Mouse (Mus musculus) heart, postnatal 36 days (tissue): ENCODE data around the gene Rad23a. TPM values are rescaled to one million over a fixed set of nuclear protein-coding genes. Genes with fewer than 3 reads are reported as not detected.

Experiments
- DNase-seq, 2 experiments: peaks; one replicate each; pipeline ENCODE4 v3.0.0; 2021 to 2022
- intact Hi-C: fragments of 180-260 bp; cut with DNase I; formaldehyde crosslinking; loops from one replicate; pipeline ENCODE4 v1.15.1; 2025
- total RNA-seq, 2 experiments: library from RNA; stranded (reverse); gene quantifications; 2 replicates each; pipeline ENCODE4 v1.2.3; 2021

The Rad23a gene
- total RNA-seq: 10 to 100 TPM; 84.0 to 87.4 TPM

GRCm38 (mm10) chr8:84840248-84840999, at the start of gene Rad23a:
Rad23a (minus strand) TSS chr8:84840665.
- intact Hi-C loops: no loop called here
- DNase-seq: peak; percentile 88 to 91

DNA sequence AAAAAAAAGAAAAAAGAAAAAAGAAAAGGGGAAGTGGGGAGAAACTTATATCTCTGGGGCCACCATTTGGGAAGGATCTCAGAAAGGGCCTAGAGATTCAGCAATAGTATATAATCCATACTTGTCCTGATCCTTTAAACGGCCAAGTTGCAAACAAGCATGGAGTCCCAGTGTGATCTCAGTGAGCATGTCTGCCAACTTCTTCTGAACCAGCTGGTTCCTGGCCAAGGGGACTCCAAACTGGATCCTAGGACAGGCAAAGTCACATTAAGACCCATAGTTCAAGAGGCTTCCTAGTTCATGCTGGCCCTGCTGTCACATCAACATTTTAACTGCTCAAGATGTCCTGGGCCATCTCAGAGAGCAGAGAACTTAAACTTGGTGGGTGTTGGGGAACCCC, 48.7 kb upstream of the Rad23a start:
- DNase-seq: no peak
- intact Hi-C loops: no loop called here

- DNase-seq: no peak
- intact Hi-C loops: no loop called here
Measured at GRCm38 (mm10) chr8:84888280-84888679, 47.8 kb upstream of the Rad23a start.

GRCm38 (mm10) chr8:84884728-84885127, 44.3 kb upstream of the Rad23a start:
- DNase-seq: no peak
- intact Hi-C loops: no loop called here

DNA sequence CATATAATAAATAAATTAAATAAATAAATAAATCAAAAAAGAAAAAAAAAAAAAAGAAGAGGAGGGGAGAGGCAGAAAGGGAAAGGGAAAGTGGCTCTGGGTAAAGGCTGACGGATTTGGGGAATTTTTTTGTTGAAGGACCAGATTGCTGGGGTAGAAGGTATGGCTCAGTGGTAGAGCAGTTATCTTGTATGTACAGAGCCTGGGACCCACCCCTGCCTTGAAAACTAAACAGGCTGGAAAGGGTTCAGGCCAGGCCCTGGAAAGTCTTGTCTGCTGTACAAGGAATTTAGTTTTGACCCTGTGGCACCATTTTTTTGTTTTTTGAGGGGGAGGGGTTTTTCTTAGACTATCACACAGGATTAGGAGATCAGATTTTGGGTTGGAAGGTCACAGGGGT, 38.5 kb upstream of the Rad23a start:
- DNase-seq: no peak
- intact Hi-C loops: no loop called here

GRCm38 (mm10) chr8:84877297-84878035, 37.0 kb upstream of the Rad23a start:
- intact Hi-C loops: no loop called here
- no peak for DNase-seq

DNA sequence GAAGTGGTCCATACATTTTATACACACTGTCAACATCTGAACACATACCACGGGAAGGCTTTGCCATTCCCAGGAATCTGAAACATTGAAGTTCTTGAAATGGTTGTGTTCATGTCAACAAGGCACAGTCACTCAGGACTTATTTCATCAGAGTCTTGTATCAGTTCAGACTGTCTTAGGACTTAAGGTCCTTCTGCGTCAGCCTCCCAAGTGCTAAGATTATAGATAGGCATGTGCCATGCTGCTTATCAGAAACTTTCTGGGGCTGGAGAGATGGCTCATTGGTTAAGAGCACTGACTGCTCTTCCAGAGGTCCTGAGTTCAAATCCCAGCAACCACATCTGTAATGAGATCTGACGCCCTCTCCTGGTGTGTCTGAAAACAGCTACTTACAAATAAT, 33.9 kb upstream of the Rad23a start:
- no peak for DNase-seq

DNA sequence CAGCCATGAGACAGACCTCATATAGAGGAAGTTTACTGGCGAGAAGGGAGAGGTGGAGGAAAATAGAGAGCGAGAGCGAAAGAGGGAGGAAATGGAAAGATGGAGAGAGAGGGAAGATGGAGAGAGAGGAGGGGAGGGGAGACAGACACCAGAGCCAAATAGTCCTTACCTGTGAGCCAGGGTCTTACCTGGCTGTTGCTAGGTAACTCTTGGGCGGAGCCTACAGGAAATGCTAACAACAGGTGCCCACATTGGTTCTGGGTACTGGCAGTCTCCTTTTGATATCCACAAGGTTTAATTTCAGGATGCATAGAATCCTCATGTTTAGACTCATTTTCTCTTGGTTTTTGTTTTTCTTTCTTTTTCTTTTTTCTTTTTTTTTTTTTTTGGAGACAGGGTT, 32.6 kb upstream of the Rad23a start:
- intact Hi-C loops: no loop called here
- no peak for DNase-seq

More for the DNA sequence above, 33.9 kb upstream of the Rad23a start:
- intact Hi-C loops: no loop called here

- peak; percentile 14 for DNase-seq
- intact Hi-C loops: no loop called here
Measured at GRCm38 (mm10) chr8:84872309-84872965, 32.0 kb upstream of the Rad23a start.

DNA sequence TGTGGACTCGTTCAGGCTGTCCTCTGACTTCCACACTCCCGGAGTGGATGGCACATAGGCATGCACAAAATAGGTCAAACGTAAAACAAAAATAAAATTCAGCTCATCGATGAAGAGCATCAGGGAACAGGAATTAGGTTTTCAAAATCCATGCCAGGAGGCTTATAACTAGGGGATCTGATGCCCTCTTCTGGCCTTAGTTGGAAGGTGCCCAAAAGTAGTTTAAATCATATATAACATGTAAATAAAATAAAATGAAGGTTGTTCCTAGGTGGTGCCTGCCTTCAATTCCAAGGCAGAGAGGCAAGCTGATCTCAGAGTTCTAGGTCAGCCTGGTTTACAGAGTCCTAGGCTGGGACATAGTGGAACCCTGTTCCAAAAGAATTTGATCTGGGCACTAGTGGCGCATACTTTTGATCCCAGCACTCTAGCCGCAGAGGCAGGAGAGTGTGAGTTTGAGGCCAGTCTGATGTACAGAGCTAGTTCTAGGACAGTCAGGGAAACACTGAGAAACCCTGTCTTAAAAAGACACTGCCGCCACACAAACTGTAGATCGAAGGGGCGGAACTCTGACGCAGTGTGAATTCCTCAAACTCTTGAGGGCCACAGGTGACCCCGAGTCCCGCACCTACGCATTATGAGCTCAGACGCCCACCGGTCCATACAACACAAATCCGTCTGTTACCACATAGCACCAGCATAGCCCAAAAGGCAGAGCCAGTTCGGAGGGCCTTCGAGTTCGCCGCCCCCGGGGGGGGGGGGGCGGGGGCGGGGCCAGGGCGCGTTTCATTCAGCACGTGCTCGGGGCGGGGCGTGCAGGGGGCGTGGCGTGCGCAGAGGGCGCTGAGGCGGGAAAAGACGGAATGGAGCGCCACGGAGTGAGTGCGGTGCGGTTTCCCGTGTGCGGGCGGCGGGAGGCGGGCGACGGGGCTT, 31.2 kb upstream of the Rad23a start, which contains the start of gene Syce2:
TSS of gene Syce2 (plus strand) at position 736 of the 933 bp plus-strand sequence.
- intact Hi-C loops: no loop called here

DNA sequence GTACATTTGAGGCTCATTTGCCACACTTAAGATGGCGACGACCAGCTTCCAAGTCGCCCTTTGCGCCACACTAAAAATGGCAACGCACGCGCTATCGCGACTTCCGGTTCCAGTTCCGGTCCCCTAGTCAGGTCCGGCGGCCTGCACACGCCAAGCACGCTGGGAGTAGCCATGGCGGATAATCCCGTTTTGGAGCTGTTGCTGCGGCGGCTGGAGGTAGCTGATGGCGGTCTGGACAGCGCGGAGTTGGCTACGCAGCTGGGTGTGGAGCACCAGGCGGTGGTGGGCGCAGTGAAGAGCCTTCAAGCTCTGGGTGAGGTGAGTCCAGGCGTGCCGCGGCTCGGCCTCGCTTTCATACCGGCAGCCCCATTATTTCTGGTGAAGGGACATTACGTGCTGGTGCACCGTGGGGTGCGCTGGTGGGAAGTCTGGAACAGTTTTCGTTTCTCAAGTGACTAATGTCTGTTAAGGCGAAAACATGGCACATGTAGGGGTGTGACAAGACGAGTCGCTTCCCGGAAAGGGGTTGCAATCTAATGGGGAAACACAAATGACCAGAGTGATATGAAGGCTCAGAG, 16.5 kb upstream of the Rad23a start, which contains the start of gene Farsa:
TSS of gene Farsa (plus strand) at position 126 of the 578 bp plus-strand sequence.
- peak; percentile 94 for DNase-seq
- intact Hi-C loops: loop anchor here (5.0 kb wide), 1 partner anchor 1765 kb away; the partner anchor contains the start of gene Lonp2

More for the DNA sequence above, 31.2 kb upstream of the Rad23a start, which contains the start of gene Syce2:
- DNase-seq: peak; percentile 72 to 80

DNA sequence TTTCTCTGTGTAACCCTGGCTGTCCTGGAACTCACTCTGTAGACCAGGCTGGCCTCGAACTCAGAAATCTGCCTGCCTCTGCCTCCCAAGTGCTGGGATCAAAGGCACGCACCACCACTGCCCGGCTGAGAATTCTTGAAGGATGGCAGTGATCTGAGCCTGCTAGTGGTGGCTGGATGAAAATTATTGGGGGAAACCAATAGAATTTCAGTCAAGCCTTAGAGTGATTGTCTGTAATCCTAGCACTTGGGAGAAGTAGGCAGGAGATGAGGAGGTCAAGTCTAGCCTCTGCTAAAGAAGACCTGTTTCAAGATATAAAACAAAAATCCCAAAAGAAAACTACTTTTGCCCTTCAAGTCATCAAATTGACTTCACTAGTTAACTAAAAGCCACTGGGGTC, 16.0 kb upstream of the Rad23a start:
- DNase-seq: no peak

DNA sequence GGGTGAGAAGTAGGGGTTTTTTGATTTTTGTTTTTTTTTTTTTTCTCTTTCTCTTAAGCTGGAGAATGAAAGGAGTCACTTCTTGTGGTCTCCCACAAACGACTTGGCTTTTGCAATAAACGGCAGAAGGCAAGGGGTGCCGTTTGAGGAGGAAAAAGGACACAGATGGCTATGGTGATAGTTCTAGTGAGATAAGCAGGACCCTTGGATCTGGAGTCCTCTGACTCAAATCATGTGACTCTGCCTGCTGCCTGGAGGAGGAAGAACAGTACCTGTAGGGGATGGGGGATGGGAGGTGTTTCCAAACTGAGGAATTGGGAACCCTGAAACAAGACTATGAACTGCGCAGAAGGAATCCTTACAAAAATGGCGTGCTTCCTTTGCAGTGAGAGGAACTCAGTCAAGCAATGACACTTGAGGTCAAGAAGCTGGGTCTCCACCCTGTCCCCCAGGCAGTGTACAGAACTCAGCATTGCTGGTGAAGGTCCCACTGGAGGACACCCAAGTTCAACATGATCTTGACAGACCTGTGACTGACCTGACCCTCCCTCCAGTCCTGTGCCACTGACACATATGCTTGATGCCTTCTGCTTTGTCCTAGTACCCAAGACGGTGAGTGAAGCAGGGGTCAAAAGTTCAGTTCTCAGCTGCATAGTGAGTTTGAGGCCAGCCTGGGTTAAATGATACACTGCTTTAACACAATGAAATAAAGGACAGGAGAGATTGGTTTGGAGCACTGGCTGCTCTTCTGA, 7.4 kb upstream of the Rad23a start:
- DNase-seq: no peak
- intact Hi-C loops: loop anchor here (5.0 kb wide), 1 partner anchor 54 kb away; the partner anchor contains the start of gene Klf1

More for the DNA sequence above, 16.0 kb upstream of the Rad23a start:
- intact Hi-C loops: loop anchor here (5.0 kb wide), 1 partner anchor 1766 kb away; the partner anchor contains the start of gene Lonp2

DNA sequence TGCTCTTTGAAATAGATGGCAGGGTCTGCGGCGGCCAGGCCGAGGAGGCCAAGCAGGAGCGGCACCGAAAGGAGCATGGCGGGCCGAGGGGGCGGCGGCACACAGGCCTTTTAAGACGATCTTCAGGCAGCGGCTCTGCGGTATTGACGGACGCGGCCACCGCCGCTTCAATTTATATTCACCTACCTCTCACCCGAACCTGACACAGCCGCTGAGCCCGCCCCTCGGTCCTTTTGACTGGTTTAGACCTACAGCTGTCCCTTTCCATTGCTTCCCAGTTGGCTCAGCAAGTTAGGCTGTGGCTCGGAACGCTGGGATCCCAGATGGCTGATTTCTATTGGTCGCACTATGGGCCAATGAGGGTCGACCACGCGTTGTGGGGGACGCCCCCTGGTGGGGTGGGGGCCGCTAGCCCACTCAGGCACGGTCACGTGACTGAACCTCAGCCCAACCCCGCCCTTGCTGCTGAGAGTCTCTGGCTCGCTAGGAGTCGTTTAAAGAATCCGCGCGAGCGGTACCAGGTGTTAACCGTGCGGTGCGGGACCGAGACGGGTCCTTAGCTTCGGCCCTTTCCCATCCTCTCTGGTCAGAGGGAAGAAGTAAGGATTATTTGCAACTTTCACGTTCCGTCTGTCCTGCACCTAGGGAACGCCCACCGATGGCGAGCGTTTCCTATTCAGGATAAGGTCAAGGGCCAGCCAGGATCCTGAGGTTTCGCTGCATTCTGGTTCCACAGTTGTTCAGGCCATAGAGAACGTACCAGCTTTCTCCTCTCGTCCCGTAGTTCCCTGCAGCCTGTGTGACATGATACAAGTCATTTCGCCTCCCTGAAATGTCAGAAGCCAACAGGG, 6.5 kb upstream of the Rad23a start, which contains the start of gene Calr:
TSS of gene Calr (minus strand) at position 213 of the 851 bp plus-strand sequence.
- peak; percentile 98 for DNase-seq
- intact Hi-C loops: loop anchor here (5.0 kb wide), 1 partner anchor 55 kb away; the partner anchor contains the start of gene Klf1

- intact Hi-C loops: loop anchor here (5.0 kb wide), 1 partner anchor 56 kb away; the partner anchor contains the start of gene Klf1
- DNase-seq: peak in 1 of 2 experiments; percentile 38
Measured at GRCm38 (mm10) chr8:84846094-84846721, 5.7 kb upstream of the Rad23a start.

- DNase-seq: peak in 1 of 2 experiments; percentile 46
- intact Hi-C loops: loop anchor here (5.0 kb wide), 1 partner anchor 57 kb away; the partner anchor contains the start of gene Klf1
Measured at GRCm38 (mm10) chr8:84845355-84846093, 5.1 kb upstream of the Rad23a start.
